Mouse (Mus musculus) adrenal gland (tissue): Measurements from ENCODE around the gene Gas2l1.

Experiments
- microRNA-seq, 2 experiments: library from miRNA; unstranded; fragments of <30 nt; microRNA quantifications; one replicate each; pipeline ENCODE4; 2019

Gene Gas2l1

Small RNA genes lying within 50 kb of the gene (microRNA-seq; reads per million reads assigned to microRNA genes)
- gene Gm47296: 0 reads per million in 2 experiments
